Mouse (Mus musculus): ENCODE data around the gene Pnma5.
"Not testable (repeated sequence)": the region's sequence is repeated elsewhere in the genome, so short reads cannot be mapped to it uniquely, and the experiment has no call there.

Gene Pnma5

DNA sequence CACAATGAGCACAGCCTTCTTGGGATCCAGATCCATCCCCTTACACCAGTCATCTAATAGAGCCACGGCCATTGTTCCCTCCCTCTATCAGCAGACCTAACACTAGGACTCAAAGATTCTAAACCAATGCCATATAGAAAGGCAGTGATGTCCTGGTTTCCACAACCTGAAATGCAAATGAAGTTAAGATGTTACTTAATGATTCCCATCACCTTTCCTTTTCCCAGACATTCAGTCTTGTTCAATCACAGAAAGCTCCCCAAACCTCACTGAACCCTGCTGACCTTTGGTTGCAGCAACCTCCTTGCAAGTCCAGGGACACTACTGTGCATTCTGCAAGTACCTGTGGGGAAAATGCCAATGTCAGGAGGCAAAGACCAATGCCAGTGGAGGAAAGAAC is at the start of gene Pnma5:
Gene Pnma5, minus strand, starts transcription at position 101 of the 400 bp plus-strand sequence.
- DNase-seq, result no peak

DNA sequence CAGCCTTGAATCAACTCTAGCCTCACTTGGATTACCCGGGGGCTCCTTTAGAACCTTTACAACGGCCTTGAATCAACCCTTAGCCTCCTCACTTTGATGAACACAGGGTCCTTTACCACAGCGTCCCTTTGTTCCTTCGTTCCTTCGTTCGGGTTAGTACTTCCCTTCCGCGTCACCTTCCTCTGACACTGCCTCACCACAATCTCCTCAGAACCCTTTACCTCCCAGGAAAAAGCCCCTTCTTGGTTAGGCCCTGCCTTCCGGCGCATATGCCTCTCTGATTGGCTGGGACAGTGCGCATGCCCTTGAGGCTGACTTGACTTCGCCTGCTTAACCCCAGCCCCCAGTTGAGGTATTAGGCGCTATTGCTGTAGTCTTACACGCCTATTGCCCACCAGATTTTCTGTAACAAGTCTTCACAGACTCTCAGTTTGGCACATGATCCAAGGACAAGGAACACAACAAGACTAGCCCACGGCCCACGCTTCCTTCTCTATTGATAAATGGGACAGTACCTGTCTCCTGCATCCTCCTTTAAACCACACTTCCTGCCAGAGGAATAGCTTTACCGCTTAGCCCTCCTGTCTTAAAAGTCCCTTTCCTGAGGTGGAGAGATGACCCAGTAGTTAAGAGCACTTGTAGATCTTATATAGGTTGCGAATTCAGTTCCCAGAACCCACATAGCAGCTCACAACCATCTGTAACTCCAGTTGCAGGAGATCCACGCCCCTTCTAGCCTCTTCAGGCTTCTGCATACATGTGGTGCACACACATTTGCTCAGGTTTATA is 45.6 kb upstream of the Pnma5 start, which contains the start of gene Xlr4a:
Gene Xlr4a, minus strand, starts transcription at position 212 of the 789 bp plus-strand sequence.
- DNase-seq, result not testable (repeated sequence)

DNA sequence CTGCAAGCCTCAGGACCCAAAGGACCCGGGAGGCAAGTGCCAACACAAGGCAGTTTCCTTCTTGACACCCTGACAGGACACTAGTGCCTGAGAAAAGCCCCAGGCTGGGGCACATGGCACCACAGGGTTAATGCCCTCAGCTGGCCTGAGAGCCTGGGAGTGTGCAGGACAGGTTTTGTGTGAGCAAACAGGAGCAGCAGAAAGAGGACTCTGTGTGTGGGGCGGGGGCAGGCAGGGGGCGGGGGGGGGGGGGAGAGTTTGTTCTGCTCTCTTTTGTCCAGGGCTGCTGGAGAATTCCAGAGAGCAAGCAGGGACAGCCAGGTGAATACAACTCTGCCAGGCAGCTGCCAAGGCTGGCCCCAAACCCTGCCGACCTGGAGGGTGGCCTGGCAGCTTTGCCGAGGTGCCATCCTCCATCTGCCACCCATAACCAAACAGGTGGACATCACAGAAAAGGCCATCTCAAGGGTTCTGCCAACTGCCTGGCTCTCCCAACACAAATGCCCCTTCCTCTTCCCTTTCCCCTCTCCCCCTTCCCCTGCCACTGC is 29.9 kb upstream of the Pnma5 start:
- not testable (repeated sequence) for DNase-seq

DNA sequence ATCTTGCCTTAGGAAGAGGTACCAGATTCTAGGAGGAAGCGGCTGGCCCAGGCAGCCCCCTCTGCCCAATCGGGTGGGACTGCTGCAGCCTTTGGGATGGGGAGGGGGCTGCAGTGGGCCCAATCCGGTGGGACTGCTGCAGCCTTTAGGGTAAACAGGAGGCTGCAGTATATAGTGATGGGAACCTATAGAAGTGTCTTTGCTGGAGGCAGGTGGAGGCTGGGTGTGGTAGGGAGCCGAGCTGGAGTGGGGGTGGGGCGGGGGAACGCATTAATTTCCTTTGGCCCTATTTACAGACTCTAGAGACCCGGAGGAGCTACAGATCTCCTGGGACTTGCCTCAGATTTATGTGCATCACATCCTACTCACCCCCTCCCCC is 27.5 kb upstream of the Pnma5 start, which contains the start of gene Pnma3:
Gene Pnma3, plus strand, starts transcription at position 373 of the 379 bp plus-strand sequence.
- DNase-seq, result no peak

DNA sequence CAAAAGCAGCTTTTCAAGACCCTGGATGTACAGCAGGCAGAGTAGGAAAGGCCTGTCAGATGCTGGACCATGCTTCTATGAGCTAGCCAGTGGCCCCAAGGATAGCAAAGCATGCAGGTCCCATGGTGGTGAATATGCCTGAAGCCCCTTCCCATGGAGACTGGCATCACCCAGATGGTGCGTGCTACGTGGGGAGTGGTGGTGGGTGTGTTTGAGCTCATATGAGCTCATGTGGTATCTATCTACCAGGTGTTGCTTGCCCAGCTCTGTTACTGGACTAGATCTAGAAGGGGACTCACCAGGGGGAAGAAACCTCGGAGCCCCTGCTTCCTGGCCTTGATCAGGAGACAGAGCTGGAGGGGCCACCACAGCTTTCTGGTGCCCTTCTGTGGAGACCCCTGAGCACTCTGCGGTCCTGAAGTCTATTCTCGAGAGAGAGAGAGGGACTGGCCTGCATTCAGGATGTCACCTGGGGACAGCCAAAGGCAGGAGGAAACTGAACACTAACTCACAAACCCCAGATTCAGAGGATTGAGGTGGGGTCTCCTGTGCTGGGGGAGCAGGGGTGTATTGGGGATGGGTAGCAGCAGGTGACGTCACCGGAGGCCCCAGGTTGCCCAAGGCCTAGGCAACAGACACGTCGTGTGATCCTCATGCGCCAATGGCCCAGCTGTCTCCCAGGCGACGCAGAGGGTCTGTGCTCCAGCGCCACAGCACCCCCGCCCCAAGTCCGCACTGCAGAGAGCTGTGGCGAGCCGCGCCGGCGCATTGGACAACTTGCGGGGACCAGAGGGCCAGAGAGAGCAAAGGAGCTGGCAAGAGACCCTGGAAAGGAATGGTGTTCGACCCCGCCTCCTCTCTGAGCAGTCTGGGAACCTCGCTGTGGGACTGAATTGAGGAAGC is 26.9 kb upstream of the Pnma5 start:
- DNase-seq, result no peak

DNA sequence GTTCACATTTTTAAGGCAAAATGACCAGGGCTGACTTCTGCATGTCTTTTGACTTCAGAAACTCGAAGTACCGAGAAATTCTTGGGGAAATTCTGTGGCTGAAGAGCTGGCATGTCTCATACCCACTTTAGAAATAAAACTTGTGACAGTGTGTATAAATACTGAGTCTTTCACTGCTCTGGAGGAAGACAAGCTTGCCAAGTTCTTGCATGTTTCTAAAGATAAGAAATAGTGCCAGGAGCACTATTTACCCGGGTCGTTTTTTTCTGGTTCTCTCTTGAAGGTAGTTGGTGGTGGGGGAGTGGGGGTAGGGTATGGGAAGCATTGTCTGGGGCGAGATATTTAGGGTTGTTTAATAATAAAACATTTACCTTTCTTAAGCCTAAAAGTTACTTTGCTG is 25.4 kb upstream of the Pnma5 start:
- no peak for DNase-seq

DNA sequence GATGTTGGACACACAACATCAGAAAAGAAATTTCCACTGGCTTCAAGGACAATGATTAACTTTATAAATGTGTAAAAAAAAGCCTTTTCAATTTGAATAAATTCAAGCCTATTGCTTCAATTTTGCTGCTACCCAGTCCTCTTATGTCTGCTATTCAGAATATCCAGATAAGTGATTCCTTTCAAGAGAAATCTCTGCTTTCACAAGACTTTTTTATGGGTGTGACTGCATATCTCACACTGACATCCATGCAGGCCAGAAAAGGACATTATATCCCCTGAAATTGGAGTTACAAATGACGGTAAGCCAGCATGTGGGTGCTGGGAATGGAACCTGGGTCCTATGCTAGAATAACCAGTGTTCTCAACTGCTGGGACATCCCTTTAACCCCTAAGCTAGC is 24.6 kb upstream of the Pnma5 start:
- no peak for DNase-seq

DNA sequence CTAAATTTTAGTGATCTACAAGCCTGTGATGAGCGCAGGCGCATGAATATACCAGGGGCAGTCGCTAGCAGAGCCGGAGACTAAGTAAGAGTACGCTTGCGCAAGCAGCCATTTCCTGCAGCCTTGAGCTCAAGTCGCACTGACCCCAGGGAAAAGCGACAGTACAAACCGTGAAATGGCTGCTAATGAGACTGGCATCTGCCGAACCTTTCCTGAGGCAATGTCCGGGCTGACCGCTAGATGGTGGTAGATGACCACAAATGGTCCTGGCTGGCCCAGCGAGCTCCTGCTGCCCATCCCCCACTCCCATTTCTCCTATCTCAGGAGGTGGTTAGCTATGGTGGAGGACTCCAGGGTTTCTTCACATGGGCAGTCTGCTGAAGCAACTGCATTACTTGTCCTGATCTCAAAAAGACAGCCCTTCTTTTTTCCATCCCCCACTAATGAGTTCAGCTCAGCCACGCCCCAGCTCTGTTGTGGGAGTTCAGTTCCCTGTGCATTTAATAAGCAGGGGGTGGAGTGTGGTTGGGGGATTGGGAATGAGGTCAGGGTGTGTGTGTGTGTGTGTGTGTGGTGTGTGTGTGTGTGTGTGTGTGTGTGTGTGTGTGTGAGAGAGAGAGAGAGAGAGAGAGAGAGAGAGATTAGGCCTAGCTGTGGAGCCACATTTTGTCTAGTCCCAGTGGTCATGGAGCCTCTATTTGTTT is 17.1 kb upstream of the Pnma5 start:
- peak; percentile 99 for DNase-seq

DNA sequence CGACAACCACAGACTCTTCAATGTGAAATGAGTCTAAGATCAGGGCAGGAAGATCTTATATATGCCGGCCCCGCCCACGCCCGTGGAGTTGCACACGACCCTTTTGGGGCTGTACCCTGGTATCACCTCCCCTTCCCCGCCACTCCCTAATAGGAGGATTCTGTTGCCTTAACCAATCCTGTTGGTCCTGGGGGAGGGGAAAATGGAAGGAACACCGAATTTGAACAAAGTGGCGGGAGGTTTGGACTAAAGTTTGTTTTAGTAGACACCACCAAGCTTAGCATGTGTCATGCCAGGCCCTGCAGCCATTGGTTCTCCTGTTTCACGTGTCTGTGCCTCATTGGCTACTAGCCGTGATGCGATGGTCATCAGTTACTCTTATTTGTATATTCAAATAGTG is 2.8 kb upstream of the Pnma5 start:
- peak; percentile 64 for DNase-seq

DNA sequence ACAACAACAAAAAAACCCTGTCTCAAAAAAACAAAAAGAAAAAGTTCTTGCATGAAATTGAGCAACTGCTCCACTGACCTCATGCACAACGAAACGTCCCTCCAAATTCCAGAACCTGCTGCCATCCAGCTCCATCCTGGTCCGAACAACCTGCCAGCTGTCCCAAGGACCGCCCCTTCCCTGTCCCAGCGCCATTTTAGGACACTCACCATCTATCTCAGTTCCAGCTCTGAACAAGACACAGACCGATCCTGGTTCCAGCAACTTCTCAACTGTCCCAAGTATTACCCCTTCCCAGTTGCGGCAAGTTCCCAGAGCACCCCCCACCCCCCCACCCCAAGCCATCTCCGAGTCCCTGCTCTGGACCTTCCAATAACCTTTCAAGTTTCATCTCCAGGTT is 1.9 kb upstream of the Pnma5 start:
- DNase-seq, result peak; percentile 67

DNA sequence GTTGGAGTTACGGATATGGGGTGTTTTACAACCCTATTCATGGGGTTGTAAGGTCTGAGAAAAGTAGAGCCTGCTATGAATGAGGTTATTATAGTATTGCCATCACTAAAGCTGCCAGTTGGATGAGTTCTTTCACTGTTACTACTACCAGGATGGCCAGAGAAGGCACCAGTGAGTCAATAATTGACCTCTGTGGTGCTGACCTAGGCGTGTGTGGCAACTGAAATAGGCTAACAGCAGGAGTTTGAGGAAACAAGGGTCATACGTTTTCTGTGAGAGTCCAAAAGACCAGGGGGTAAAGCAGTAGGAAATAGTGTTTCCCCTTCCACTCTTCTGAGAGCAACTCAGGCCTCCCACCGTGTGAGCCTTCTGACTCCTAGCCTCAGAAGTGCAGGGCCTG is 24.1 kb downstream of the Pnma5 start:
- peak; percentile 31 for DNase-seq

DNA sequence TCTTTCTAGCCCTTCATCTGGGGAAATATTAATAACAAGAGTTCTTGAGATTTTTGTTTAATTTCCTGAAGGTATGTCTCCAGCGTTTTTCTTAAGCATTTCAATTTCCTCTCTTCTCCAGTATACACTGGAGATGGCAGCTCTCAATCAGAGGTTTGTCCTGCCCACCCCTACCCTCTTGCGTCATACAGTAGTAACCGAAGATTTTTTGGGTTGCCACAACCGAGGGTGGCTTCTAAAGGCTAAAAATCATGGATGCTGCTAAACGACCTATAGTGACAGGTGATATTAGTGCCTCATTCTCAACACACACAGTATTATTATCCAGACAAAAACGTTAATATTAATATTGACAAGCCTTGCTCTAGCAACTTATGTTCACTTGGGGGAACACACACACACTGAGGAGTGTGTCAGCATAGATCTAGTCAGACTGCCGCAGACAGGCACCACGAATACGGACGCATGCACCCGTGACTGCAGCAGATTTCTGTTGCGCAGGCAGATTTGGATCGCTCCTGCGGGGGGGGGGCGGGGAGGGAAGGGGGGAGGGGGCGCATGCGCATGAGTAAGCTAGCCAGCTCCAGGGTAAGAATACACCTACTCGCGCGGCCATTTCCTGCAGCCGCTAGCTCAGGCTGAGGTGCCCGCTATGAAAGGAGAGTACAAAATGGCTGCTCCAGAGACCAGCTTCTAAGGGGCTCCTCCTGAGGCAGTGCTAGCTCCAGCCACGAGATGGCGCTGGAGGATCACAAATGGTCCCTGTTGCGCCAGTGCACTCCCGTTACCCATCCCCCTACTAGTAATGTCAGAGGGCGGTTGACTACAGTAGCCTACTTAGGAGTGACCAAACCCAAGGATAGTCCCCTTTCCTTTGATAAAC is 29.1 kb downstream of the Pnma5 start:
- peak; percentile 100 for DNase-seq

DNA sequence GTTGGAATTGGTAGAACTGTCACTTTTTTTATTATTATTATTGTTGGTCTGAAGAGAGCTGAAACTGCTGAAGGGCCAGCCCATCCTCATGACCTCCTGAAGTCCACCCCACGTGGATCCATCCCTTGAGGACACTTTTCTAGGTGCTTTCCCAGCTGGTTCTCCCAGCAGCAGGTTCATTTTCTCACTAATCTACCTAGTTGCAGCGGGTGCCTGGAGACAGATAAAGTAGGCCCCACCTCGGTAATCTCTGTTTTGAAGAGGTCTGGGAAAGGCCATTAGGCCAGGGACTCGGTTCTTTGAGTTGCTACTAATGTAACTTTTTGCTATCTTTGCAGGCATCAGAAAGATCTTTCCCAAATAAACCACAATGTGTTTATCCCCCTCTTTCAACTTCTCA is 31.2 kb downstream of the Pnma5 start:
- DNase-seq, result peak; percentile 76

DNA sequence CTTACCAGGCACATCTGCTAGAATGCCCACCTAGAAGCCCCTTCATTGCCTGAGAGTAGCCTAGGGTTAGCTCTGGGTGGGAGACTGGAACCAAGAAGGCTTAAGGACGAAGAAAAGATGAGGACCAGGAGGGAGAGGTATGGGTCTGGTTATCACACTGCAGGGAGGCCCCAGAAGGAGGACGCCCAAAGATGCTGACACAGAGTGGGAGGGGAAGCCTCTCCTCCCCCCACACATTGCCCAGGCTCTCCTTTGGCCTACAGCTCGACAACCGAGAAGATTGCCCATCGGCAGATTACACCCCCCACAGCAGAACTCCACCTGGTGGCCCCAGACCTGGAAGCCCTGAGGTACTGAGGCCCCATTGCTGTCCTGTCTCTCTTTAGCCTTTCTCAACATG is 33.8 kb downstream of the Pnma5 start:
- DNase-seq, result peak; percentile 23

DNA sequence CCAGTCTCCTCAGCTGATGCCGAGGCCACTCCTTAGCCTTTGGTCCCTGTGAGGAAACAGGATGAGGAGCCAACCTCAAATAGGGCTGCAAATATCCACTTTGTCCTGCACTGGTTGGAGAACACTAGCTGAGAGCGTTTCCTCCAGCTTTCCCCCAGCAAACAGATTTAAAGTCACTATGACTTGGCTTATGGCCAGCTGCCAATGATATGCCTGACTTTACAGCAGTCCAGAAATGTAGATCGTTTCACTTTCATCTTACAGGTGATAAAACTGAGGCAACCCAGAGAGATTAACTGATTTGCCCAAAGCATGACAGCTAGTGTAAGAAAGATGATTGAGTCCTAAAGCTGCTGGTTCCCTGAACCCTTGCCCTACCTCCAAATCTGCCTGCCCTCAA is 41.4 kb downstream of the Pnma5 start:
- DNase-seq, result peak; percentile 42

DNA sequence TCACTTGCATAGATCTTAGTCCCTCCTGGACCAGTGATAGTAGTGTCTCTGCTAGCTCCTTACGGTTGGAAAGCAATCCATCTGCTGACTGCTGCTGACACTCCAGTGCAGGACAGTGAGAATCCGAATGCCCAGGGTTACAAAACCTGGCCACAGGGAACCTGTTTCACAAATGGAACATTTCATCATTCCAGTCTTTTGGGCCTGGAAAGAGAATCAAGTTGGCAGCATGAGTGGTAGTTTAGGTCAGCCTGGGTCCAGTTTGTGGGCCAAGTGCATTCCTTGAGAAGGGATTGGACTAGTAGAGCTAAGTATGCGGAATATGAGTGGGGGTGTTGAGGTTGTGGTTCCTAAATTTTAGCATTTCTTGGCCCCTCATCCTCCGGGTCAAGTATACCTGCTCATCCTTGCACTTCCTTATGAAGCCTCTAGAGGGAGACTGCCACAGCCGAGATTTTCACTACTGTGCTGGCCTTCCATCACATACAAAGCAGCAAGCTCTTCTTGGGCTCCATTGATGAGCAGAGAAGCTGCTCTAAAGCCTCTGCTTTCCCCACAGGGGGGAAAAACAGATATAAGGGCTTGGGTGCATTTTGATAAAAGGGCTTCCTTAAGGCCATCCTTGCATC is 44.5 kb downstream of the Pnma5 start:
- peak; percentile 70 for DNase-seq

DNA sequence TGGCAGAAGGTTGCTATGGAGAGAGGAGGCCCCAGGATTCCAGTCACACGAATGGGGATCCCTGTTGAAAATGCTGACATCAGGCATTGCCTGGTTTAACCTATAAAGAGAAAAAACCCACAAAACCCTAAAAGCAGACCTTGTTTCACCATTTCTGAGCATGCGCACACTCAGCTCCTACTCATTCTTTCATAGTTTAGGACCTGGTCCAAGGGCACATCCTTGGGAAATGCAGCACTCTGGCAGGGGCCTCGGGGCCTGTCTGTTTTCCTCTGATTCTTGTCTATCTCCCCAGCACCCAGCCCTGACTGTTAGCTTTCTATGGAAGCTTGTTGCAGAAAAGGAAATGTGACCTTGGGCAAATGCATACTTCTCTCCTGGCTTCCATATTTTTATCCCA is 46.3 kb downstream of the Pnma5 start:
- peak; percentile 36 for DNase-seq

DNA sequence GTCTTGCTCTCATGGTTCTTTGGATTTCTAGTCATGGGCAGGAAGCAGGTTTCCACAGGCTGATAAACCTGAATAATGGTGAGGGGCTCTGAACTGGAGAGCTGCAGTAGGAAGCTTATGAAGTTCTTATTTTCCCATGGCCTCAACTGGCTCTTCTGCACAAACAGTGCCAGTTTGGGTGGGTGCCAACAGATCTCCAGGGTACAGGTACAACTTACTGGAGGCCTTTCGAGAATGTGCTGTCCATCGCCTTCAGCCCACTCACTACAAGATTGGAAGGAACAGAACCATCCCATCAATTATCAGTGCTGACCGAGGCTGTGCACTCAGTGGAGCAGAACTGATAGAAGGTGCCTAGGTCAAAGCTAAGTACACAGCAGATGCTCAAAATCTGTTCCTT is 48.5 kb downstream of the Pnma5 start:
- peak; percentile 75 for DNase-seq

DNA sequence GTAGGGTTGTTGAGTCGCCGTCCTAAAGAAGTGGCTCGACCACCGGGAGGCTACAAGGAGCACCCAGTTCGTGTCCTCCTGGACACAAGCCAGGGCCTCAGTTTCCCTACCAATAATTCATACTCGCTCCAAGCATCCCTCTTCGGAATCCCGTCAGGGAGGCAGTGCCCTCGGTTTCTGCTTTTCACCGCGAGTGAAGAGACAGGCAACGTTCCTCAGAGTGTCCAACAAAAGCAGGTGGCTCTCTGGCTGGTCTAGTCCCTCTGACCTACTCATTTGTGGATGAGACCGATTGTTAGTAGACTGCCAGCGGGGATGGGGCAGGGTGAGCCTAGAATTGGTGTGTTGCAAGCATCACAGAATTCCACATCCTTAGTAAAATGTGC is 49.4 kb downstream of the Pnma5 start:
- no peak for DNase-seq

DNA sequence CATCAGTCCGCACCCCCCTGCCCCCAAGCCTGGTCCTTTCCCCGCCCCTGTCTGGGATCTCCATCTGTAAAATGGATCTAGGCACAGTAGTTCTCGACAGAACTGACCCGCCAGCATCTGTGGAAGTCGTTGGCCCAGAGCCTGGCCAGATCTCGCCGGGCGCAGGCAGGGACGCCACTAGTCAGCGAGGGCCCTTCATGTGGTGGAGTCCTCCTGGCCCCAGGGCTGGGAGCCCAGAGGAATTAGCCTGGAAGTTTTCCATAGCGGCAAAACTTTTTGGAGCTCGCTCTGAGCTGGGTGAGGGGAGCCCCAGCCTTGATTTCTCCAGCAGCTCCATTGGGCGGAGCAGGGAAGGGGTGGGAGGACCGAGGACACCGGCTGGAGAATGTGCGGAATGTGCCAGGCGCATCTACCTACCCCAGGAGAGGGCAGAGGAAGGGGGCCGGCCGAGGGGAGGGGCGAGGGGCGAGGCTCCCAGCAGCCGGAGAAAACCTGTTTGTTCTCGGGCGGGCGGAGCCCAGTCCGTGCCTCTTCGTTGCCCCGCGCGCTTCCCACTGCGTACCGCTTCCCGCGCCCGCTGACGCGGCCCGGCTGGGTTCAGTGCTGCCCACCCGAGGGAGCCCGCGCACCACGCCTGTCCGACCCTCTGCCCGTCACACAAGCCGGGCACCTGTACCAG is 49.9 kb downstream of the Pnma5 start, which contains the start of gene Zfp185:
Gene Zfp185, plus strand, starts transcription at position 499 of the 679 bp plus-strand sequence.
- peak; percentile 96 for DNase-seq

DNA sequence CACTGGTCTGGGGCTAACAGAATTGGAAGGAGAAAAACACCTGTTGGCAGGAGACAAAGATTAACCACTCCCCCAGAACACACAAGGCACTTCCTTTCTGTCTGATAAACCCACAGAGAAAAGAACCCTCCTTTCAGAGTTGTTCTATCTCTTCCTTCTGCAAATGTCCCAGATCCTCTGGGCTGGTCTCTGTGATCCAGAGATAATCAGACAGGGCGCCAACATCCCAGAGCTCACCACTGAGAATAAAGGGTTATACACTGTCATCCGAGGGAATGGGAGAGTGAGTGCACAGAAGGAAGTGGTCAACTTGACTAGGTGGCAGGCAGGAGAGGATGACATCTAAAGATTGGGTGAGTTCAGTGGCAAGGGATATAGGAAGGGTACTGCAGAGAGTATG is 51.3 kb downstream of the Pnma5 start:
- DNase-seq, result peak; percentile 21

All from heart, adult 11 months (tissue).